Mouse (Mus musculus): ENCODE measurements around the gene Slc4a4. TPM values are rescaled to one million over a fixed set of nuclear protein-coding genes. Genes with fewer than 3 reads are reported as not detected.

The Slc4a4 gene
- total RNA-seq, 2 experiments from 2014 or later = 154 to 161 TPM

DNA sequence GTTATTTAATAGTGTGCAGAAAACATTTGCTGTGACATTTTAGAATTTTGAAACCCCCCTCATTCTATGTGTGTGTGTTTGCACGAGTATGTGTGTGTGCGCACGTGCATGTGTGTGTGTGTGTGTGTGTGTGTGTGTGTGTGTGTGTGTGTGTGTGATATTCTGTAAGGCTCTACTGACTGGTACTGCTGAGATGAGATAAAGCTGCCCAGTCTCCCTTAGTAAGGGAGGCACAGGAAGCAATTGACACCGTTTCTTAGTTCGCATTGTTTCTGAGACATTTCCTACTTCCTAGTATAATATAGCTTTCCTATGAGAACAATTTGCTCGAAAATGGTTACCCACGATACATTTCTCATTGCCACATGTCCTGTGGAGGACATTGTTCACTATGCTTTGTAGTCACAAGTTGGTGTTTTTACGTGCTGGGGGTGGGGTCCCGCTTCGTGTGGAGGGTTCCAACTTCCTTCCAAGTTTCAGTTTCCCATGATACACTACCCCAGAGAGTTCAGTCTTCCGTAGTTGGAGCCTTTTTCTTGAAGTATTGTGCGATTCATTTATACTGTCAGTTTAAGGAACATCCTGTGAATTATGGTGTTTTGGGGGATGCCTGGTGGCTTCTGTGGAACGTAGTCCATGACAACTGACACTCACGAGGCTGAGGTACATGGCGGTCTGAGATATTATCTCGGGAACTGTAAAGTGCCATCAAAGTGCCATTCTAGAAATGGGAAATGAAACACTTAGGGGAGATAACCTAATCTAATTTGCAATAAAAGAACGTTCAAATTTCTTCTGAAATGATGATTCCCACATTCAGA lies 66.3 kb downstream of the Slc4a4 start:
- H3K27ac ChIP-seq = 0 out of 2 replicates have a peak overlapping the region, but pooled peaks have one; percentile 11
- H3K4me3 ChIP-seq = no peak overlapping the region
- TF ChIP-seq CTCF (conservative IDR thresholded peaks at IDR 0.05) = no peak
- no peak for DNase-seq (ENCODE audit: low spot score in 2 of 2)

DNA sequence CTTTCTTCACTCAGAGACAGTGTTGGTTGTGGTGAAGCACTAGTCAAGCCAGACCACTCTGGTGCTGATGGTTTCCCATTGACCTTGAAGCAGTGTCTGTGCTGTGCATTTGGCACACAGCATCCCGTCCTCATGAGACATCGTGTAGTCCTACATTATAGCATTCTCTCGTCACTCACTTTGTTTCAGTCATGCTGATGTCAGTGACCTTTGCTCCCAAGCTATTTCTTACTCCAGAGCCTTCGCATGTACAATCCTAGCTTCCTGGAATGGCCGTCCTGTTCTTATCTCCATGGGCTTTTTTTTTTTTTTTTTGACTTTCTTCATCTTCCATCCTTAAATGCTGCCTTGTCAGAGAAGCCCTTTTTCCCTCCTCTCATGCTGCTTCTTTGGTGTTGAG lies 71.1 kb downstream of the Slc4a4 start:
- DNase-seq (ENCODE audit: low spot score in 2 of 2) = no peak
- no peak overlapping the region for H3K4me3 ChIP-seq
- H3K27ac ChIP-seq = no peak overlapping the region
- TF ChIP-seq CTCF (conservative IDR thresholded peaks at IDR 0.05) = no peak

- Histone ChIP-seq H3K4me3 (no peak overlapping the region), H3K27ac (peak overlapping the region; percentile 72)
- no peak for TF ChIP-seq CTCF (conservative IDR thresholded peaks at IDR 0.05)
- DNase-seq (ENCODE audit: low spot score in 2 of 2) = no peak
Measured at GRCm38 (mm10) chr5:88958966-88959365, 72.3 kb downstream of the Slc4a4 start.

- no peak for DNase-seq (ENCODE audit: low spot score in 2 of 2)
- TF ChIP-seq CTCF (conservative IDR thresholded peaks at IDR 0.05) = no peak
- Histone ChIP-seq H3K4me3 (no peak overlapping the region), H3K27ac (peak overlapping the region; percentile 72)
Measured at GRCm38 (mm10) chr5:88959412-88959811, 72.8 kb downstream of the Slc4a4 start.

DNA sequence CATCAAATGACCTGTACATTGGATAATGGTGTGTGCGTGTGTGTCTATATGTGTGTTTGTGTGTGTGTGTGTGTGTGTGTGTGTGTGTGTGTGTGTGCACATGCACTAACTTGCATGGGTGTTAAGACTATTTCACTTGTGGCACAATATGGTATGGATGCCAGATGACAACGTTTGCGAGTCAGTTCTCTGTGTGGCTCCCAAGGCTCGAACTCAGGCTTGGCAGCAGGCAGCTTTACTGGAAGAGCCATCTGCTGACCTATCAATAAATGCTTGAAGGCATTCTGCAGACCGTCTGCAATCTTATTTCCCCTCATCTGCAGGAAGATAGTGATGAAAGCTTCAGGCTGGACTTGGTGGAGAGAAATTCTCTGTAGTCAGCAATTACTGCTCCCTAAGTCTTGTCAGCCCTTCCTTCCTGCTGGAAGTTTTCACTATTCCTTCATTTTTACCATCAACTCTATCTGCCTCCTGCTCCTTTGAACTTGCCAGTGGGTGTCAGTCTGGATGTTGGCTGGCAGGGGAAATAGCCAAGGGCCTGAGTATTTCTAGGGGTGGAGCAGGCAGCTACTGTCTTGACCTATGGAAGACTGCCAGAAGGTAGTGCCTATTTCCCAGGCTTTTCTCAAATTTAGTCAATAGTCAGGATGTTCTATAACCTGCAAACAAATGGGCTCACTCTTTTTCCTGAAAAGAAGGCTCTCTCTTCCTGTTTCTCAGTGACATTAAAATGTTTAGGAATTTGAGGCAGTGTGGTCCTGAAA lies 73.9 kb downstream of the Slc4a4 start:
- no peak for TF ChIP-seq CTCF (conservative IDR thresholded peaks at IDR 0.05)
- no peak overlapping the region for H3K4me3 ChIP-seq
- DNase-seq (ENCODE audit: low spot score in 2 of 2) = no peak
- H3K27ac ChIP-seq = peak overlapping the region; percentile 49; the same call in 1 of the 2 replicates

DNA sequence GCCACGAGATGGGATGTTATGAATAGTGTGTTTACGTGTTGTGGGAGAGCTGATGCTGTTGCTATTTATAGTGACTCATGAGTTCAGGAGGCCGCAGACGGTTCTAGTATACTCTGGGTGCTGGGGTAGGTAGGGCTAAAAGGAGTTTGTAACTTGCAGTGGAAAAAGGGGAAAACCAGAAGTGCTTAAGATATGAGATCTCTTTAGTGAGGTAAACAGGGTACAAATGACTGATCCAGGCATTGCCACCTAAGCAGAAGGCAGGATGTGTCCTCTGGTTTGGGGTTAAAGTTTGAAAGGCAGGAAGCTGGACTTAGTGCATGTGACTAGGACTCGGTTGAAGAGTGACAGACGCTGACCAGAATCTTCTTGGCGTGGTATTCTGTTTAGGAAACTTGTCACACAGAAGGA lies 74.7 kb downstream of the Slc4a4 start:
- TF ChIP-seq CTCF (conservative IDR thresholded peaks at IDR 0.05) = no peak
- H3K4me3 ChIP-seq = no peak overlapping the region
- H3K27ac ChIP-seq = peak overlapping the region; percentile 49; the same call in 1 of the 2 replicates
- DNase-seq (ENCODE audit: low spot score in 2 of 2) = no peak

GRCm38 (mm10) chr5:88964685-88965290 lies 78.2 kb downstream of the Slc4a4 start:
- no peak for TF ChIP-seq CTCF (conservative IDR thresholded peaks at IDR 0.05)
- H3K27ac ChIP-seq = 0 out of 2 replicates have a peak overlapping the region, but pooled peaks have one; percentile 0
- H3K4me3 ChIP-seq = no peak overlapping the region
- no peak for DNase-seq (ENCODE audit: low spot score in 2 of 2)

DNA sequence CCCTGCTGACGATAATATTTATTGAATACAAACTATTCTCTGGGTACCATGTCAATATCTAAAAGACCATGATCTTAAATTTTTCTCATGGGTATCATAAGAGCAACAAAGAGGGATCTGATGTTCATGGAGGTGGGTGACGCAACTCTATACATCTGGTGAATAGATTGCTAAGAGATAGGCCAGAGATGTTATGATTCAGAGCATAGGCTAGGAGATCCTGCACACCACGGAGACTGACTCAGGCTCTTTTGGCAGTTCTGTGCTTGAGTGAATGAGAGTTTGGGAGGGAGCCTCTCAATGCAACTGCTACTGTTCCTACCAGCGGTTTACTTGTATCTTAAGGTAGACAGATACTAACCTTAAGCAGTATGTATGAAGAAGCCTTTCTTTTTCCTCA lies 79.9 kb downstream of the Slc4a4 start:
- TF ChIP-seq CTCF (conservative IDR thresholded peaks at IDR 0.05) = no peak
- DNase-seq (ENCODE audit: low spot score in 2 of 2) = no peak
- H3K4me3 ChIP-seq = no peak overlapping the region
- H3K27ac ChIP-seq = no peak overlapping the region; the same call in 1 of the 2 replicates

DNA sequence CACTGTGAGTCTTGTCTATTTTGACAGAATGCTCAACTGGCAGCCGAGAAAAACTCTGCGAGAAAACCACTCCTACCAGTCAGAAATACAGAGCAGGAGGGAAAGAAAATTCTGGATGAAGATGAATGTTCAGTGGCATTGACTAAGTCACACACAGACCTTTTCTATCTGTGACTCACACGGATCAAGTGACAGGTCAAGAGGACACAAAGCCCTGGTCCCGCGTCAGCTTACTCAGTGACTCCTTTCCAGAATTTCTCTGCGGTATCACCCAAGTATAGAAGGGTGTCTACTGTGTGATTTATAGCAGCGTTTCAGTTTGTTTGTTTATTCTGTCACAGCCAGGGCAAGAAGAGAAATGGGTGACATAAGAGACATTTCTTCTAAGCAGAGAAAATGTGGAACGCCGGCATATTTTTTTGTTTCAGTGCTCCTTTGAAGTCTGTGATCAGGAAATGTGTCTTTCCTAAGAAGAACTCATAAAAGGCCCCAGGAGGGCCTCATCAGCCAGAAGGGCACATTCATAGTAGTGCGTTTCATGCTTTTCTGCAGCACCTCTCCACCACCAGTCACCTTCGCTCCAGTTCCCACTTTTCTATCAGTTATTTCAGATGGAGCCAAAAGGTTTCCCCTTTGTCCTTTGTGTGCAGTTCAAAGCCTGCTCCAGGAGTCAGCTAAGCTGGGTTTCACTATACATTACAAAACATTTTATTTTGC lies 82.5 kb downstream of the Slc4a4 start:
- Histone ChIP-seq H3K27ac (peak overlapping the region; percentile 36), H3K4me3 (no peak overlapping the region)
- TF ChIP-seq CTCF (conservative IDR thresholded peaks at IDR 0.05) = no peak
- no peak for DNase-seq (ENCODE audit: low spot score in 2 of 2)

DNA sequence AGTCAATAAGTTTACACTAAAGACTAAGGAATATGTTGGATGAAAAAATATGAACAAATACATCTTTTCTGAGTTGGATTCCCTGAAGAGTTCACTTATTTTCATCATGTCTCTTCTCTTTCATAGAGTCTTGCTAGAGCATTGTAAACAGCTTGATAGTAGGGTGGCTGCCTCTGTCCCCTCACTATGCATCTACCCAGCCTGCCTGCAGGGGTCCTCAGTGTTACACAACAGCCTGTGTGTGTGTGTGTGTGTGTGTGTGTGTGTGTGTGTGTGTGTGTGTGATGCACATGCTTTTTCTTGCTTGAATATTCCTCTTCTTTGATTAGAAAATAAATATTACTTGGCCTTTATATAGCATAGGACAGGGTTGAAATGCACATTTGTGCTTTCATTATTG lies 84.9 kb downstream of the Slc4a4 start:
- no peak for DNase-seq (ENCODE audit: low spot score in 2 of 2)
- Histone ChIP-seq H3K4me3 (no peak overlapping the region), H3K27ac (peak overlapping the region; percentile 32; the same call in 1 of the 2 replicates)
- peak; percentile 32 for TF ChIP-seq CTCF (conservative IDR thresholded peaks at IDR 0.05)

- DNase-seq (ENCODE audit: low spot score in 2 of 2) = no peak
- no peak for TF ChIP-seq CTCF (conservative IDR thresholded peaks at IDR 0.05)
- Histone ChIP-seq H3K4me3 (no peak overlapping the region), H3K27ac (peak overlapping the region; percentile 24; the same call in 1 of the 2 replicates)
Measured at GRCm38 (mm10) chr5:88972277-88972676, 85.7 kb downstream of the Slc4a4 start.

- no peak for DNase-seq (ENCODE audit: low spot score in 2 of 2)
- Histone ChIP-seq H3K4me3 (no peak overlapping the region), H3K27ac (0 out of 2 replicates have a peak overlapping the region, but pooled peaks have one; percentile 24)
- TF ChIP-seq CTCF (conservative IDR thresholded peaks at IDR 0.05) = no peak
Measured at GRCm38 (mm10) chr5:88973130-88973529, 86.5 kb downstream of the Slc4a4 start.
